Mouse (Mus musculus) CH12.LX (cell line): ENCODE results near the gene Pla2g12b.

ENCODE experiments used
- CTCF ChIP-seq, 2 experiments: IDR thresholded peaks in 1 of 2; conservative IDR thresholded peaks in 1 of 2; 2 replicates each; pipeline ENCODE4 v1.5.1; 2011 to 2012; ENCODE audit warnings: low read depth in 2 of 2, low read length in 2 of 2, improper control_type of control experiment in 1 of 2, inconsistent platforms in 1 of 2, mild to moderate bottlenecking in 1 of 2, moderate library complexity in 1 of 2
- POLR2A ChIP-seq: IDR thresholded peaks from 2 replicates; pipeline ENCODE4 v1.6.1; 2011; ENCODE audit warnings: low read depth, mild to moderate bottlenecking, improper control_type of control experiment, low read length
- RCOR1 ChIP-seq: conservative IDR thresholded peaks from 2 replicates; pipeline ENCODE4 v1.6.1; 2012; ENCODE audit warnings: low read depth, mild to moderate bottlenecking, inconsistent platforms, low read length, improper control_type of control experiment
- ZNF384 ChIP-seq: IDR thresholded peaks from 2 replicates; pipeline ENCODE4 v1.6.1; 2012; ENCODE audit warnings: low read depth, low read length, improper control_type of control experiment, inconsistent platforms

DNA sequence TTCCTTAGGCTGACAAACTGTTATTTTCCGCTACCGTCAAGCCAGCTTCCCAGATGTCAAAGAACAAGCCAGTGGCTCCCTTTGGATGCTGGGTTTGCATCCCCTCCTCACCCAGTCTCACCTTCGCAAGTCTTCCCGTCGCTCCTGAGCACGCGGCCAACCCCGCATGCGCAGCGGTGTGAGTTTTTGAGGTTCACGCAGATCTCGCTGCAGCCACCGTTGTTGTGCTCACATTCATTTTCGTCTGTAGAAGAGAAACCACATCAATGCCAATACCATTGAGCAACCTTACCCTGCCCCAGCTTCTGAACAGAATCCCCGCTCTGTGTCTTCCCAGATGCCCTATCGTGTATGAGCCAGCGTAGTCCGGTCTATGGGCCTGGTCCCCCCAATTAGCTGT is 32.3 kb downstream of the Pla2g12b start:
- no peak for TF ChIP-seq ZNF384
- no peak for TF ChIP-seq RCOR1
- TF ChIP-seq POLR2A: no peak
- TF ChIP-seq CTCF (conservative IDR thresholded peaks at IDR 0.05 in 1 of 2, IDR thresholded peaks at IDR 0.05 in 1 of 2; ENCODE audit: low read depth in 2 of 2, low read length in 2 of 2): no peak
